Mouse (Mus musculus) gastrocnemius, postnatal 14 days (tissue): ENCODE measurements around the gene Eif4g3. TPM values are rescaled to one million over a fixed set of nuclear protein-coding genes. Genes with fewer than 3 reads are reported as not detected.

ENCODE experiments used
- DNase-seq: peaks from one replicate; pipeline ENCODE4 v3.0.0; 2021; ENCODE audit warnings: mixed read lengths
- intact Hi-C: fragments of 180-260 bp; cut with DNase I; formaldehyde crosslinking; loops from one replicate; pipeline ENCODE4 v1.15.1; 2025; ENCODE audit warnings: low total_unique reads
- microRNA-seq, 2 experiments: library from miRNA; unstranded; fragments of <30 nt; microRNA quantifications; one replicate each; pipeline ENCODE4 v1.2.0; 2021
- total RNA-seq, 2 experiments: library from RNA; stranded (reverse); gene quantifications; 2 replicates each; pipeline ENCODE4 v1.2.3; 2021

Eif4g3 gene
- total RNA-seq, 2 experiments from 2014 or later = 95.2 to 98.9 TPM

GRCm38 (mm10) chr4:138223623-138224022, 230.8 kb downstream of the Eif4g3 start:
- DNase-seq = no peak
- intact Hi-C loops = no loop called here

DNA sequence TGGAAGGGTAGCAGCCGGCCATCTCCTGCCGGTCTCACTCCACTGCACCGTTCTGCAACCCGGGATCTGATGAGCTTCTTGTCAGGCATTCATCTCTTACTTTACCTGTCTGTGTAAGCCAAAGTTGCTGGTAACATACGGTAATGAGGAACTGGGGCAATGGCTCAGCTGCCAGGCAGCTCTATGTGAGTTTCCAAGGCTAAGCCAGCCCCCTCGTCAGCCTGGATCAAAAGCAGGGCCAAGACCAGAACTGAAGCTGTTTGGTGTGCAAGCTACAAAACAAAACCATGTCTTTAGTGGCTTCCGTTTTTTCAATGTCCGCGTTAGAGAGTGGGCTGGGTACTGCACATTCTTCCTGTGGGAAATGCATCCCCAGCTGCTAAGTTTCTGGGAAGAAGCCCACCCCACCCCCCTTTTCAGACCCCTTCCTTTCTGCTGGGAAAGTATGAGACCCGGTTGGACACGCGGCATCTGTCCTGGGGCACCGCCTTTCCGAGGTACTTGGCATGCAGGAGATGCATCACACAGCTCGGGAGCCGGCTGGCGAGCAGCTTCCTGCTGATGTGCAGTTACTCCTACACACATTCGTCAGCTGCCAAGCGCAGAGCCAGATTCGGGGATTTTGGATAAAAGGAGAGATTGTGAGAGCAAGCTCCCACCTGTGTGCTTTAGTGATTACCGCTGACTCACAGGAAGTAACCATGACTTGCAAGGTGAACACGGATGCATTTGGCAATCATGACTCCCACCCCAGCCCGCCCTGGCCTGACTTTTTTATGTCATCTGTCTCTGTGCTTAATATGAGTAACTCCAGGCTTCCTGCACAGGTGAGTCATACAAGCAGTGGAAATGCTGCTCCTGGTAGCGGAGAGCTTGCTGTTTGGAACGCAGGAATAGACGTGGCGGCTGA, 254.2 kb downstream of the Eif4g3 start:
- DNase-seq = no peak
- intact Hi-C loops = no loop called here

- intact Hi-C loops = no loop called here
- DNase-seq = peak; percentile 46
Measured at GRCm38 (mm10) chr4:138250088-138250960, 257.5 kb downstream of the Eif4g3 start, which contains the start of the genes Sh2d5 and Kif17. Gene Sh2d5 (plus strand): TSS chr4:138250403. Gene Kif17 (plus strand): TSS chr4:138250435.

- DNase-seq = no peak
Measured at GRCm38 (mm10) chr4:138251819-138252218, 259.0 kb downstream of the Eif4g3 start.

GRCm38 (mm10) chr4:138252231-138252630, 259.4 kb downstream of the Eif4g3 start:
- DNase-seq = no peak
- intact Hi-C loops = no loop called here

More at GRCm38 (mm10) chr4:138251819-138252218, 259.0 kb downstream of the Eif4g3 start:
- intact Hi-C loops = no loop called here

DNA sequence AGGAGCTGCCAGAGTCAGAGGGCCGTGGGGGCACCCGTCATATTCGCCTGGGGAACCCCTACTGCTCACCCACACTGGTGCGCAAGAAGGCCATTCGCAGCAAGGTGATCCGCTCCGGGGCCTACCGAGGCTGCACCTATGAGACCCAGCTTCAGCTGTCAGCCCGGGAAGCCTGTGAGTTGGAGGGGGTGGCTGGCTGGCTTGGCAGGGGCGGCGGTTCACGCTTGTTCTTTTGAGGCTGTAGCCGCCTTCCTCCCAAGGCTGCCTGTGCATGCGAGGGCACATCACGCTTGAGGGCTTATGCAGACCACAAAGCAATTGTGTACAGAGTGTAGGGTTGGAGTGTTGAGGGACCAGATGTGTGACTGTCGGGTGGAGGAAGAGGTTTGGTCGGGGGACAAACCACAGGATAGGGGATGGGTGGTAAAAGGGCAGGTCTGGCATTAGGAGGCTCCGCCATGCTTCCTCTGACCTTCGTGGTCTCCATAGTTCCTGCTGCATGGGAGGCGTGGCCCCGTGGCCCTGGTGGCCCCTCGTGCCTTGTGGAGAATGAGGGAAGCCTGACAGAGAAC, 264.4 kb downstream of the Eif4g3 start:
- no peak for DNase-seq
- intact Hi-C loops = no loop called here

Small RNAs within 50 kb of the gene (microRNA-seq; reads per million reads assigned to microRNA genes)
- 0 to 0.50 reads per million in 2 experiments for gene Mir6399

Other genes with a start within 250 kb of the Eif4g3 start
- gene Alpl, start 196.6 kb upstream of the Eif4g3 start, total RNA-seq = 1 to 10 TPM; 4.3 to 7.0 TPM
- 10 to 100 TPM; 50.0 to 57.7 TPM for gene Ece1, start 130.8 kb upstream of the Eif4g3 start, total RNA-seq
- gene Hp1bp3, start 223.3 kb downstream of the Eif4g3 start, total RNA-seq = 10 to 100 TPM; 49.4 to 49.6 TPM